Mouse (Mus musculus) MEL-GATA-1-ER (cell line): ENCODE data around the gene Eef1akmt4.
A peak's percentile ranks its signal among the peaks of the same experiment; 100 is the strongest.
"Not testable (repeated sequence)": the region's sequence is repeated elsewhere in the genome, so short reads cannot be mapped to it uniquely, and the experiment has no call there.

Source experiments
- DNase-seq: peaks from one replicate; pipeline ENCODE4 v3.0.0-alpha.2; 2012; ENCODE audit warnings: low read depth; ENCODE audit errors: extremely low read depth

Eef1akmt4 gene

GRCm38 (mm10) chr16:20623211-20623610, 11.8 kb downstream of the Eef1akmt4 start:
- DNase-seq: no peak

- DNase-seq: no peak
Measured at GRCm38 (mm10) chr16:20628871-20629391, 17.5 kb downstream of the Eef1akmt4 start.

GRCm38 (mm10) chr16:20629731-20630634, 18.6 kb downstream of the Eef1akmt4 start, which contains the start of gene Ece2:
TSS of gene Ece2 (plus strand) at chr16:20629828.
- DNase-seq: no peak

GRCm38 (mm10) chr16:20637410-20637809, 26.0 kb downstream of the Eef1akmt4 start:
- DNase-seq: no peak

- no peak for DNase-seq
Measured at GRCm38 (mm10) chr16:20638367-20638766, 27.0 kb downstream of the Eef1akmt4 start.

- DNase-seq: no peak
Measured at GRCm38 (mm10) chr16:20642161-20642560, 30.8 kb downstream of the Eef1akmt4 start.

- DNase-seq: no peak
Measured at GRCm38 (mm10) chr16:20643911-20644310, 32.5 kb downstream of the Eef1akmt4 start.

GRCm38 (mm10) chr16:20651076-20651946, 39.9 kb downstream of the Eef1akmt4 start, which contains the start of gene Psmd2:
TSS of gene Psmd2 (plus strand) at chr16:20651652.
- DNase-seq: peak; percentile 73

GRCm38 (mm10) chr16:20651947-20652310, 40.5 kb downstream of the Eef1akmt4 start:
- no peak for DNase-seq

GRCm38 (mm10) chr16:20653315-20653714, 41.9 kb downstream of the Eef1akmt4 start:
- peak; percentile 15 for DNase-seq

- DNase-seq: no peak
Measured at GRCm38 (mm10) chr16:20657661-20658060, 46.3 kb downstream of the Eef1akmt4 start.

- not testable (repeated sequence) for DNase-seq
Measured at GRCm38 (mm10) chr16:20668013-20668412, 56.6 kb downstream of the Eef1akmt4 start, which contains the start of gene Eif4g1. TSS of gene Eif4g1 (plus strand) at chr16:20668313.
